Mouse (Mus musculus) MEL (cell line): ENCODE data around the gene Zkscan7.

Source experiments
- CTCF ChIP-seq, 3 experiments: IDR thresholded peaks in 2 of 3; conservative IDR thresholded peaks in 1 of 3; 2 replicates each; pipeline ENCODE4 v1.5.1; 2011 to 2012; ENCODE audit warnings: low read length in 3 of 3, low read depth in 2 of 3, mild to moderate bottlenecking in 2 of 3, improper control_type of control experiment in 1 of 3, inconsistent platforms in 1 of 3, mixed read lengths in 1 of 3, moderate library complexity in 1 of 3; ENCODE audit not compliant: control insufficient read depth in 1 of 3, insufficient read depth in 1 of 3, poor library complexity in 1 of 3, severe bottlenecking in 1 of 3
- EP300 ChIP-seq, 2 experiments: IDR thresholded peaks; 2 replicates each; pipeline ENCODE4 v1.6.1; 2011; ENCODE audit warnings: improper control_type of control experiment in 2 of 2, low read length in 2 of 2, low read depth in 1 of 2, mild to moderate bottlenecking in 1 of 2
- JUND ChIP-seq: IDR thresholded peaks from 2 replicates; pipeline ENCODE4 v1.6.1; 2011; ENCODE audit warnings: low read depth, mild to moderate bottlenecking, improper control_type of control experiment, low read length
- MAX ChIP-seq: IDR thresholded peaks from 2 replicates; pipeline ENCODE4 v1.6.1; 2011; ENCODE audit warnings: low read length, improper control_type of control experiment
- MAZ ChIP-seq: IDR thresholded peaks from 2 replicates; pipeline ENCODE4 v1.6.1; 2012; ENCODE audit warnings: low read depth, mild to moderate bottlenecking, inconsistent platforms, low read length, improper control_type of control experiment
- MXI1 ChIP-seq: IDR thresholded peaks from 2 replicates; pipeline ENCODE4 v1.6.1; 2011; ENCODE audit warnings: mild to moderate bottlenecking, low read depth, low read length, improper control_type of control experiment
- MYB ChIP-seq: IDR thresholded peaks from 2 replicates; pipeline ENCODE4 v1.6.1; 2011; ENCODE audit warnings: mild to moderate bottlenecking, low read depth, low read length, improper control_type of control experiment
- POLR2A ChIP-seq, 2 experiments: IDR thresholded peaks; 2 replicates each; pipeline ENCODE4 v1.6.1; 2011 to 2012; ENCODE audit warnings: low read length in 2 of 2, mild to moderate bottlenecking in 2 of 2, control low read depth in 1 of 2, improper control_type of control experiment in 1 of 2, low read depth in 1 of 2, moderate library complexity in 1 of 2; ENCODE audit not compliant: control insufficient read depth in 1 of 2, insufficient read depth in 1 of 2, poor library complexity in 1 of 2

- TF ChIP-seq MAX = no peak
- no peak for TF ChIP-seq EP300 (IDR thresholded peaks at IDR 0.05; ENCODE audit: low read depth in 1 of 2, low read length in 2 of 2)
- no peak for TF ChIP-seq MAZ
- TF ChIP-seq POLR2A (IDR thresholded peaks at IDR 0.05; ENCODE audit: control insufficient read depth in 1 of 2, insufficient read depth in 1 of 2, low read depth in 1 of 2, low read length in 2 of 2, poor library complexity in 1 of 2) = no peak
- TF ChIP-seq CTCF (IDR thresholded peaks at IDR 0.05 in 2 of 3, conservative IDR thresholded peaks at IDR 0.05 in 1 of 3; ENCODE audit: control insufficient read depth in 1 of 3, insufficient read depth in 1 of 3, low read depth in 2 of 3, low read length in 3 of 3, poor library complexity in 1 of 3, severe bottlenecking in 1 of 3) = no peak
- TF ChIP-seq MXI1 = no peak
- no peak for TF ChIP-seq MYB
- TF ChIP-seq JUND = no peak
These were observed 48.3 kb upstream of the Zkscan7 start for GRCm38 (mm10) chr9:122837216-122837615.
